Mouse (Mus musculus): ENCODE data around the gene Olfr1098.

Olfr1098 gene

DNA sequence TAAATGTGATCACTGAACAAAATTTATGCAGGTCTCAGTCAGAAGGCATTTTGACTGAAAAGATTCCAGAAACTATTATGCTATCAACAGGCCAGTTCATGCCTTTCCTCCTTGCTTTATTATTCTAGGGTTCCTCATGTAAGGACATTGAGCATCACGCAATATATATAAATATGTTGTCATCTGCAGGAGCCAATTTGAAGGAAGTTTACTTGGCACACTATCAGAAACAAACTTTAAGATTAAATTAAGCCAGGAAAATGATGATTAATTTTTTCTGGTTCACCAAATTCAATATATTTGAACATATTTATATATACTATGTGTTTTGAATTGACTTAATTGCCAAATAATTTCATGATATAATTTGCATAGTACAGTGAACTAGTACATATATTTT, at the start of gene Olfr1098:
Olfr1098 (minus strand) TSS at position 101 of the 400 bp plus-strand sequence.
- CTCF ChIA-PET, result no interaction called here

DNA sequence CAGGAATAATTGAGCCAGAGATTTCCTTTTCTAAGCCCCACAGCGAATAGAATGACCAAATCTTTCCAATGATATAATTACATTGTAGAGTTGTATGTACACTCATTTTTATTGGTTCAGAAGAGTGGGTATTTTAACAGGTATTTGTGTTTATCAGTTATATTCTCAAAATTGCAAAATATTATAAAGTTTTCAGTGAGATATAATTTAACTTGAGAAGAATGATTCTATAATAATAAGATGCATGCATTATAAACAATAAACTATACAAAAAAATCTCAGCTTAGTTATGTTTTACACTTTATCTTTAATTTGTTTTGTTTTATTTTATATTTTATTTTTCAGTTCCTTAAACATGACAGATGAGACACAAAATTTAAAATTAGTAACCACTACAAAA, 36.2 kb upstream of the Olfr1098 start, which contains the start of gene Olfr1099:
Olfr1099 (minus strand) TSS at position 101 of the 400 bp plus-strand sequence.
- CTCF ChIA-PET, result no interaction called here

DNA sequence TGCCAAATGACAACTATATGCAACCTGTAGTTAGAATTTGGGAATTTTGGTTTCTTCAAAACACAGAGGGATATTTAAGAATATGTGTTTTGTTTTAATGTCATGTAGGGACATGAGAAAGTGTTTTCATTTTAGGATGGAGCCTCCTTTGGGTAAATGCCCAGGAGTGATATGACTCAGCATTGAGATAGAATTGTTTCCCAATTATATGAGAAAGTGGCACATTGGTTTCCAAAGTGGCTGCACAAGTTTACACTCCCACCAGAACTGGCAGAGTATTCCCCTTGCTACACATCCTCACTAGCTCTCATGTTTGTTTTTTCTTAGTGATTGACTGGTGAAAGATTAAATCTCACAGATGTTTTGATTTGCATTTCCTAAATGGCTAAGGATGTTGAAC, 2.2 kb upstream of the Olfr1098 start:
- CTCF ChIA-PET, result no interaction called here

DNA sequence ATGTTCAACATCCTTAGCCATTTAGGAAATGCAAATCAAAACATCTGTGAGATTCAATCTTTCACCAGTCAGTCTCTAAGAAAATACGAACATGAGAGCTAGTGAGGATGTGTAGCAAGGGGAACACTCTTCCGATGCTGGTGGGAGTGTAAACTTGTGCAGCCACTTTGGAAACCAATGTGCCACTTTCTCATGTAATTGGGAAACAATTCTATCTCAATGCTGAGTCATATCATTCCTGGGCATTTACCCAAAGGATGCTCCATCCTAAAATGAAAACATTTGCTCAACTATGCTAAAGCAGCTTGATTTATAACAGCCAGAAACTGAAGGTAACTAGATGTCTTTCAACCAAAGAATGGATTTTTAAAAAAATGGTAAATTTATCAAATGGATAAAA, 18.7 kb downstream of the Olfr1098 start:
- CTCF ChIA-PET, result no interaction called here

DNA sequence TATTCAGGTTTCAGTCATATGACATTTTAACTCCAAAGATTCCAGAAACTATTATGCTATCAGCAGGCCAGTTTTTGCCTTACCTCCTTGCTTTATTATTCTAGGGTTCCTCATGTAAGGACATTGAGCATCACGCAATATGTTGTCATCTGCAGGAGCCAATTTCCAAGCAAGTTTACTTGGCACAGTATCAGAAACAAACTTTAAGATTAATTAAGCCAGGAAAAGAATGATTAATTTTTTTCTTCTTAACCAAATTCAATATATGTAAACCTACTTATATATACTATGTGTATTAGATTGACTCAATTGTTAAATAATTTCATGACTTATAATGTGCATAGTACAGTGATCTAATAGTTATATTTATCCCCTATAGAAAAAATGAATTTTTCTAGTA, 32.2 kb downstream of the Olfr1098 start, which contains the start of gene Olfr1097:
Olfr1097 (minus strand) TSS at position 101 of the 400 bp plus-strand sequence.
- CTCF ChIA-PET, result no interaction called here

DNA sequence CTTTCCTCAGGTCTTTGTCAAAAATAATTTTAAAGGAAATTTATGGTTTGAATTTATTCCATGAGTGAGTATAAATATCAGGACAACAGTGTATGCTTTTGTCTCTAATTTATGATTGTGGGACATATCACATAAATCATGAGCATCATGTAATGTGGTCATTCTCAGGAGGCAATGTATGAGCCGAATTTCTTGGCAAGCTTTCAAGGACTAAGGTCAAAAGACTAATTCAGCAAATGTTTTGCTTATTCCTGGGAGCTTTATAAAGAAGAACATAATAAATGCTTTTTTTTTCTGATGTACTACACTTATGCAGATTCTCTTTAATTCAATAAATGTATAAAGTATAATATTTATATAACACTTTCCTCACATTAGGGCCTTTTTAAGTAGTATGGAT, 49.6 kb downstream of the Olfr1098 start, which contains the start of gene Gm13723:
Gm13723 (minus strand) TSS at position 101 of the 400 bp plus-strand sequence.
- CTCF ChIA-PET, result no interaction called here
